Mouse (Mus musculus): ENCODE measurements at regions not wholly inside any gene's neighbourhood (a gene's known extent, or its start where the extent isn't known, plus 50 kb on each side); places are given as distances from the start of the nearest gene placed in this dataset.
A peak's percentile ranks its signal among the peaks of the same experiment; 100 is the strongest.

DNA sequence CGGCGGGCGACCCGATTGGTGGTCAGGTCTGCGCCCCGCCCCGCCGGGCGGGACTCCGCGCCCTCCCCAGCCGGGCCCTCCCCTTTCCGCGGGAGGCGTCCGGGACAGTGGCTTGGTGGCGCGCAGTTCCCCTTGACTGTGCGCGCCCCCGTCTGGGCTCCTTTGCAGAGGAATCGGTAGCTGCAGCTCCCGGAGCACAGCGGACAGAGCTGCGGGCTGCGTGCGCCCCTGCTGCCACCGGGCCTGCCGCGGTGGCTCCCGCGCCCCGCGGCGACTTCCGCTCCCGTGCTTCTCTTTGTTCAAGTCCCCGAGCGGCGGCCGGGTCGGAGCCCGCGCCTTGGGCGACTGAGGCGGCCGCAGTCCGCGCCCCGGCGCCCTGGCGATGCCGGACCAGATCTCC lies 566.6 kb upstream of the Gm21863 start:
- peak; percentile 5 for DNase-seq (ENCODE audit: low spot score)

Data from lung, postnatal 25 days (tissue).